Mouse (Mus musculus): ENCODE results near the gene Rxylt1.

Gene Rxylt1

DNA sequence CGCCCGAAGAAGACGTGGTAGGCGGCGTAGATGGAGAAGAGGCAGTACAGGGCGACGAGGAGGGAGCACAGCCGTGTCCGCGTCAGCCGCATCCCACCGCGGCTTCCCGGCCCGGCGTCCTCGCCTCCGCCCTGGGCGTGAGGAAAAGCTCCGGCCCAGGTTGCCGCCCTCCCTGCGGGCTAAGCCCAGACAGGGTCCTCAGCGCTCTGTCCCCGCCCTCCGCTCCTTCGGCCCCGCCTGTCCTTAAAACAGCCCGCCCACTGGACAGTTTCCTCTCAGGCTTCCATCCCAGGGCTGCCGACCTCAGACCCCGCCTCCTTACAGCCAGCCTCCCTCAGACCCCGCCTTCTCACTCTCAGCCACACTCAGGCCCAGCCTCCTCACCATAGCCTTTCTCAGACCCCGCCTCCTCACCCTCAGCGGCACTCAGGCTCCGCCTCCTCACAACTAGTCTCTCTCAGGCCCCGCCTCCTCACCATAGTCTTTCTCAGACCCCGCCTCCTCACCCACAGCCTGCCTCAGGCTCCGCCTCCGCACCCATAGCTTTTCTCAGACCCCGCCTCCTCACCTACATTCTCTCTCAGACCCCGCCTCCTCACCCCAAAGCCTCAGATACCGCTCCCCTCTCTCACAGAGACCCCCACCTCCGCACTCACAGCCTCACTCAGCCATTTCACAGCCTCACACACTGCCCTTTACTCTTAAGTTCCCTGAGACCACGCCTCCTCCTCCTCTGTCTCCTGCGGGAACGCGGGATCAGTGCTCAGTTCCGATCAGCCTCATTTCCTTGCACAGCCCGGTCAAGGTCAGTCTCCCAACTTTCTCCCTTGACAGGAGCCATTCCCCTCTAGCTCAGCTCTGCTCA lies at the start of gene Rxylt1:
Rxylt1 (minus strand) TSS at position 392 of the 865 bp plus-strand sequence.
- DNase-seq: peak; percentile 98

GRCm38 (mm10) chr10:122121290-122121970 lies 24.3 kb upstream of the Rxylt1 start:
- DNase-seq: no peak

- DNase-seq: no peak
Measured at GRCm38 (mm10) chr10:122120500-122121289, 23.5 kb upstream of the Rxylt1 start.

GRCm38 (mm10) chr10:122119451-122119850 lies 22.3 kb upstream of the Rxylt1 start:
- DNase-seq: no peak

GRCm38 (mm10) chr10:122116636-122117035 lies 19.5 kb upstream of the Rxylt1 start:
- DNase-seq: no peak

DNA sequence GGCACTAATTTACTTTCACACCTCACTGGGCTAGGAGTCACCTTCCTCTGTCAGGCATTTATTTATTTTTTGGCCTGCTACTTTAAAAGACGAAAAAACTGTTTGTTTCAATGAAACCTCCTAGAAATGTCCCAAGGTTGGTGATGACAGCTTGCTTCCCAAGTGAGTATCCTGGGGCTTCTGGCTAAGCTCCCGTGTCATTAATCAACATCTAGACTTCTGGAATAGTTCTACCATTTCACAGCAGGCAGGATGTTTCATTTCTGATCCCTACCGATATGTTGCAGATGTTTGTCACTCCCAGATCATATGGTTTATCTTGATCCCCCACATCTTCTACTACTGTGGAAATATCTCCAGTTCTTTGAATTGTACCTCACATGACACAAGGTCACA lies 9.5 kb upstream of the Rxylt1 start:
- no peak for DNase-seq

DNA sequence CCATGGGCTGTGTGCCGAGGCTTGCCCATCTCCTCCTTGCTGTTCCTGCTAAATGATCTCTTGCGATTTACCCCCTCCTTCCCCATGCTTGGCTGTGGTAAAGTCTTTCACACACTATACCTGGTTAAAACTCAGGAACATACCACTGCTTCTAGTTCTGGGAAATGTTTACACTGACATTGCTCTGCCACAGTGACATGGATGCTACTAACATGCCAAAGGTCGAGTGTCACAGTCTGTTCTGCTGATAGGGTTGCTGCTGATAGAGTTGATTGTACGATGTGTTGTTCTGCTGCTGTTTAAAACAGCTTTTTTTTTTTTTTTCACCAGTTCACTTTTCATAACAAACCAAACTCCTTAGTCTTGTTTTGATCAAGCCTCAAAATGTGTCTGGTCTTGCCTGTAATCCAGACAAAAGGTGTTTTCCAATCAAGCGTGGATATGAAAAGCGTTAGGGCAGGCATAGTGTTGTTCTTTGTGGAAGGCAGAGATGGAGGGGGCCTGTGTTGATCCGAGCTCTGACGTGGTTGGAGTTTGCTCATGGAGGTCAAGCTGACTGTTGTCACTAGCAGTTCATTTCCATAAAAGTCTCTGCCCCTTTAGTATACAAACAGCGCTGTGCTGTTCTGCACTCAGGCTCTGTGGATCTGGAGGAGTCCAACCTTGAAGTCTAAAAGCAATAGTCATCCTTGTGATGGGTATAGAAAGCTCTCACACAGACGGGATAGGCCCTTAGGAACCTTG lies 8.9 kb upstream of the Rxylt1 start:
- DNase-seq: no peak

GRCm38 (mm10) chr10:122105407-122105806 lies 8.2 kb upstream of the Rxylt1 start:
- DNase-seq: peak; percentile 30

- DNase-seq: no peak
Measured at GRCm38 (mm10) chr10:122102675-122103074, 5.5 kb upstream of the Rxylt1 start.

DNA sequence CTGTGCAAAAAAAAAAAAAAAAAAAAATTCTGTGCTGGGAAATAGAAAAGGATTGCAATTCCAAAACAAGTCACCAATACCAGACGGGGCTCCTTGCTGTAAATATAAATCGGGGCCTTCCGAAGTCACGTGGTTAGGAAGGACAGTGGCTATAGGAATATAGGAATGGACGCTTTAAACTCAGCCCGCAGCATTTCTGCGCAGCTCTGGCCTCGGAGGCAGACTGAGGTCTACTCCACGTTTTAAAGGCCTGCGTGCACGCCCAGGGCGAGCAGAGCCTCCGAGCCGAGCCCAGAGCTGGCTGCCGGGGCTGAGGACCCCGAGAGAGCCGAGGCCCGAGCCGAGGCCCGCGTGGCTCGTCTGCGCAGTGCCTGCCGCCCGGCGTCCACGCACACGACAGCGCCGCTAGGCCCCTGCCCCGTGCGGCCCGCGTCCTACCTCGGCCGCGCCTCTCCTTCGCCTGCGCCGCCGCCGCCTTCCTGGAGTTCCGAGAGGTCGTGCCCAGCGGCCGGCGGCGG lies 650 bp downstream of the Rxylt1 start:
- DNase-seq: peak; percentile 58

- DNase-seq: no peak
Measured at GRCm38 (mm10) chr10:122090472-122090871, 6.7 kb downstream of the Rxylt1 start.

DNA sequence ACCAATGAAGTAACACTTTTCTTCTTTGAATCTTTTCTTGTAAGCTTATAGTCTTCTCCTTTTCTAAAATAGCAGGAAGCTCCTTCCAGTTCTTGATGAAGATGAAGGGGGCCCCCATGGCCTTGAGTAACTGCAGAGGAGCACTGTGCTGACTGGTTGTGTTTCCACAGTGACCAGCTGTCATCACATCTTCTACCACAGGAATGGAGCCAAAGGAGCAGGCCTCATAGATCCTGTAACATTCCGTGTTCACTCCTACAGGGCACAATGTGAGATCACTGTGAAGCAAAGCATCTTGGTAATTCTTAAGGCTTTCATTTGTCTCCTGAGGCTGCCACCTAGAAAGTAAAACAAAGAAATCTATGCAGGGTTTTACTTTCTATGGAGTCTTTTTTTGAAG lies 15.8 kb downstream of the Rxylt1 start:
- no peak for DNase-seq

GRCm38 (mm10) chr10:122069153-122069552 lies 28.0 kb downstream of the Rxylt1 start:
- no peak for DNase-seq

DNA sequence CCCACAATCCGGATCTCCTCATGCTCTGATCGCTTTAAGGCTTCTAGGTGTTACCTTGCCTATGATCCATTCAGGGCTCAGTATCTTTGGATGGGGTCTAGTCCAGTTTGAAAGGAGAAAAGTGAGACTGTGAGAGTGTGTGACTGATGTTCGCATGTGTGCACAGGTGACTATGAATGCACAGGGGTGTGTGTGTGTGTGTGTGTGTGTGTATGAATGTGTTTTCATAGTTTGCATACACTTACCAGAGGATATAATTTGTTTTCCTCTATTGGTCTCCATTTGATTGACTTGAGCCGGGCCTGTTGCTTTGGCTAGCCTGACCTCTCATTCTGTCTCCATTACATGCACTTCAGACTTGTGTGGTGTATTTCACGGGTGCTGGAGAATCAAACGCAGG lies 41.3 kb downstream of the Rxylt1 start:
- no peak for DNase-seq

DNA sequence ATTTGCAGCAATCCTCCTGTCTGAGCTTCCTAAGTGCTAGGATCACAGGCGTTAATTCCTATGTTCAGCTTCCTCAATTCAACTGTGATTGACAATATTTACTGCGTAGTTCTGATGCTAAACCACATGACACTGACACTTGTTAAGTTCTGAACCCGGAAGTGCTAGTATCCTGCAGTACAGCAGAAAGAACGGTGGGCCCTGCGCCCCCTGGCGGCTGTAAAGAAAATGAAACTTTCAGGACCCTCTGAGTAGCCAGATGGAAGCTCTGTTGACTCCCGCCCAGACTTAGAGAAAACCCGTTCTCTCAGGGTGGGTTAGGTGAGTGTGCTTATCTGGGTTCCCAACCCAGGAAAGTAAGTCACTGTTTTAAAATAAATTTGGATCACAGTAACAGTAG lies 42.6 kb downstream of the Rxylt1 start:
- no peak for DNase-seq

DNA sequence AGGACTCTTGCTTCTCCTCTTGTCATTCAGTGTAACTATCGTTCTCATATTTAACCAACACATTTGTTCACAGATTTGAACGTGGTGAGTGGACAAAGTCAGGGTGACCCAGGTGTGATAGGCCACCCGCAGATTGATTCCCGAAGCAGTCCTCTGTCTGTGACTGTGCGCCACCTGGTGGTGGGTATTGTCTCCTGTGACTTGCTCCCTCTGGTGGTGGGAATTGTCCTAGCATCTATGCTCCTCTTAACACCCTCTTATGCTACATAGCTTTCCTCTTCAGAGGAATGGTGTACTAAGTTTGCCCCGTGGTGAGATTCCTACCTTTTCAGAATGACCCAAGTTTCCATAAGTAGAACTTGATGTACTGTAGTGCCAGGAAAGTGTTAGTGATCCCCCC lies 45.3 kb downstream of the Rxylt1 start:
- DNase-seq: peak; percentile 85

GRCm38 (mm10) chr10:122047727-122048365 lies 49.3 kb downstream of the Rxylt1 start:
- peak; percentile 43 for DNase-seq

- peak; percentile 14 for DNase-seq
Measured at GRCm38 (mm10) chr10:122046904-122047726, 50.1 kb downstream of the Rxylt1 start, which contains the start of gene Srgap1. TSS of gene Srgap1 (minus strand) at chr10:122047315.

DNA sequence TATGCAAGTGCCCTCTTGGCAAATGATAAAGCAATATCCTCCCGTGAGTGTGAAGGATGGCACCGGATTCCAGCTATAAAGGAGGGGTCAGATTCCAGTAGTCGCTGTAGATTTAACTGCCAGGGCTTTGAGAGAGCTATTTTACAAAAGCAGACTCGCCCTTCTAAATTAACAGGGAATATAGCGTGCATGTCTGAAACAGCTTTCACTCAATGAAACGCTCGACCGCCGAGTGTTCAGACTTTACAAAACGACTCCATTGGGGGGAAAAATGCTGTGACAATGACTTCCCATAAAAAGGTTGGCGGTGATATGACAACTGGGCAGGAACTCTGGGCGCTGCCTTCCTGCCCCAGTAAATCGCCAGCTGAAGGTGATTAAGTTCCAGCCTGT lies 50.7 kb downstream of the Rxylt1 start:
- DNase-seq: no peak

- no peak for DNase-seq
Measured at GRCm38 (mm10) chr10:122045946-122046345, 51.2 kb downstream of the Rxylt1 start.

GRCm38 (mm10) chr10:122044926-122045325 lies 52.2 kb downstream of the Rxylt1 start:
- DNase-seq: no peak

Measured in cerebellum, adult 9-10 months (tissue).